Mouse (Mus musculus) CH12.LX (cell line): Measurements from ENCODE around the gene Ascc2.

Source experiments
- CTCF ChIP-seq, 2 experiments: IDR thresholded peaks in 1 of 2; conservative IDR thresholded peaks in 1 of 2; 2 replicates each; pipeline ENCODE4 v1.5.1; 2011 to 2012; ENCODE audit warnings: low read depth in 2 of 2, low read length in 2 of 2, improper control_type of control experiment in 1 of 2, inconsistent platforms in 1 of 2, mild to moderate bottlenecking in 1 of 2, moderate library complexity in 1 of 2
- EP300 ChIP-seq: IDR thresholded peaks from 2 replicates; pipeline ENCODE4 v1.6.1; 2011; ENCODE audit warnings: low read length, improper control_type of control experiment
- MAX ChIP-seq: IDR thresholded peaks from 2 replicates; pipeline ENCODE4 v1.6.1; 2011; ENCODE audit warnings: low read length, improper control_type of control experiment
- MAZ ChIP-seq: IDR thresholded peaks from 2 replicates; pipeline ENCODE4 v1.6.1; 2012; ENCODE audit warnings: low read depth, mild to moderate bottlenecking, inconsistent platforms, low read length, improper control_type of control experiment, moderate library complexity
- POLR2A ChIP-seq: IDR thresholded peaks from 2 replicates; pipeline ENCODE4 v1.6.1; 2011; ENCODE audit warnings: low read depth, mild to moderate bottlenecking, improper control_type of control experiment, low read length

DNA sequence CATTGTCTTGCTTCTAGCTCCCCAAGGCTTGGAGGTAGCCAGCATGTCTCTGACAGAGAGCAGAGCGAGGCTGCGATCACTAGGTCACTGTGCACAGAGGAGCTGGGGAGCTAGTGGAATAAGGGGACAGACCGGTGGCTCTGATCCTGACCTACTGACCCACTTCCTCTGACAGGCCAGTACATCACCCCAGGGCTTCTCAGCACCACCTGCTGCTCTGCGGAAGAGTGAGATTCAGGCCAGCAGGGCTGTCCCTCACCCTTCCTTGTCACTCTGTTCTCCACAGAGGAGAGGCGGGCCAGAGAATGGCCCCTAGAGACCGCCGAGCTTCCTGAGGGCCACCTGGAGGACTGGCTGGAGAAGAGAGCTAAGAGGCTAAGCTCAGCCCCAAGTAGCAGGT, 94.2 kb downstream of the Ascc2 start:
- TF ChIP-seq CTCF (conservative IDR thresholded peaks at IDR 0.05 in 1 of 2, IDR thresholded peaks at IDR 0.05 in 1 of 2; ENCODE audit: low read depth in 2 of 2, low read length in 2 of 2) (no peak), MAZ (no peak), MAX (no peak), POLR2A (no peak), EP300 (no peak)
